Mouse (Mus musculus): ENCODE data around the gene Diablo.

Gene Diablo

GRCm38 (mm10) chr5:123507936-123508723 is 15.8 kb downstream of the Diablo start:
- DNase-seq (ENCODE audit: low read depth in 2 of 2, low spot score in 2 of 2): peak; percentile 30 to 62

- DNase-seq (ENCODE audit: low read depth in 2 of 2, low spot score in 2 of 2): no peak
Observed at GRCm38 (mm10) chr5:123501973-123502372, 22.0 kb downstream of the Diablo start.

GRCm38 (mm10) chr5:123499717-123500116 is 24.3 kb downstream of the Diablo start:
- no peak for DNase-seq (ENCODE audit: low read depth in 2 of 2, low spot score in 2 of 2)

- DNase-seq (ENCODE audit: low read depth in 2 of 2, low spot score in 2 of 2): no peak
Observed at GRCm38 (mm10) chr5:123489935-123490334, 34.0 kb downstream of the Diablo start.

GRCm38 (mm10) chr5:123489112-123489785 is 34.7 kb downstream of the Diablo start, which contains the start of the genes Lrrc43 and Il31:
Gene Lrrc43 (plus strand): TSS chr5:123489305.
Gene Il31 (minus strand): TSS chr5:123489489.
- no peak for DNase-seq (ENCODE audit: low read depth in 2 of 2, low spot score in 2 of 2)

- DNase-seq (ENCODE audit: low read depth in 2 of 2, low spot score in 2 of 2): no peak
Observed at GRCm38 (mm10) chr5:123487659-123488395, 36.1 kb downstream of the Diablo start.

- DNase-seq (ENCODE audit: low read depth in 2 of 2, low spot score in 2 of 2): no peak
Observed at GRCm38 (mm10) chr5:123473817-123474216, 50.2 kb downstream of the Diablo start.

- DNase-seq (ENCODE audit: low read depth in 2 of 2, low spot score in 2 of 2): no peak
Observed at GRCm38 (mm10) chr5:123470784-123471400, 53.1 kb downstream of the Diablo start.

- DNase-seq (ENCODE audit: low read depth in 2 of 2, low spot score in 2 of 2): no peak
Observed at GRCm38 (mm10) chr5:123464638-123465037, 59.3 kb downstream of the Diablo start.

- DNase-seq (ENCODE audit: low read depth in 2 of 2, low spot score in 2 of 2): no peak
Observed at GRCm38 (mm10) chr5:123461420-123461819, 62.6 kb downstream of the Diablo start.

All from CD8-positive naive resting alpha-beta T cell, adult 2 months (primary cell).